Mouse (Mus musculus): ENCODE measurements around the gene Cep63. TPM values are rescaled to one million over a fixed set of nuclear protein-coding genes. Genes with fewer than 3 reads are reported as not detected.

Cep63 gene
- polyA plus RNA-seq, 1 experiment from 2014 or later, result 42.9 TPM

GRCm38 (mm10) chr9:102558463-102558862, 67.9 kb downstream of the Cep63 start:
- no peaks in the 10 kb centered on the region for H3K27me3 ChIP-seq (ENCODE audit: control insufficient read depth, insufficient read depth, low read length)

GRCm38 (mm10) chr9:102553781-102554180, 72.6 kb downstream of the Cep63 start:
- Histone ChIP-seq H3K4me3 (ENCODE audit: control insufficient read depth in 1 of 2, insufficient read depth in 1 of 2, low read depth in 1 of 2, low read length in 2 of 2) (no peak overlapping the region), H3K36me3 (ENCODE audit: control insufficient read depth, insufficient read depth, low read length) (no peaks in the 10 kb centered on the region), H3K9ac (ENCODE audit: low read length) (no peak overlapping the region), H3K4me1 (ENCODE audit: control insufficient read depth in 2 of 2, insufficient read depth in 2 of 2, low read length in 2 of 2) (peaks cover 0 to 5% of the 10 kb centered on the region in 2 experiments; a peak in 1 of 4 replicates), H3K27me3 (ENCODE audit: control insufficient read depth, insufficient read depth, low read length) (peaks cover 5% of the 10 kb centered on the region; the same call in 1 of the 2 replicates), H3K9me3 (ENCODE audit: control insufficient read depth, low read length) (peaks cover 4% of the 10 kb centered on the region; the same call in 1 of the 2 replicates), H3K4me2 (ENCODE audit: low read length) (no peak overlapping the region), H3K27ac (replicated peaks in 1 of 2; ENCODE audit: control insufficient read depth in 1 of 2, insufficient read depth in 1 of 2, low read depth in 2 of 2, low read length in 2 of 2) (no peak overlapping the region)
- no peak for ATAC-seq (ENCODE audit: insufficient number of reproducible peaks, insufficient read depth, low FRiP score, low read depth)
- WGBS, result 82% methylated on average over 3 of the region's 3 CpGs

More at GRCm38 (mm10) chr9:102558463-102558862, 67.9 kb downstream of the Cep63 start:
- ATAC-seq (ENCODE audit: insufficient number of reproducible peaks, insufficient read depth, low FRiP score, low read depth), result no peak
- Histone ChIP-seq H3K4me1 (ENCODE audit: control insufficient read depth in 2 of 2, insufficient read depth in 2 of 2, low read length in 2 of 2) (no peaks in the 10 kb centered on the region), H3K9me3 (ENCODE audit: control insufficient read depth, low read length) (peaks cover 4% of the 10 kb centered on the region; the same call in 1 of the 2 replicates), H3K4me3 (ENCODE audit: control insufficient read depth in 1 of 2, insufficient read depth in 1 of 2, low read depth in 1 of 2, low read length in 2 of 2) (no peak overlapping the region), H3K27ac (replicated peaks in 1 of 2; ENCODE audit: control insufficient read depth in 1 of 2, insufficient read depth in 1 of 2, low read depth in 2 of 2, low read length in 2 of 2) (no peak overlapping the region), H3K9ac (ENCODE audit: low read length) (no peak overlapping the region), H3K36me3 (ENCODE audit: control insufficient read depth, insufficient read depth, low read length) (no peaks in the 10 kb centered on the region), H3K4me2 (ENCODE audit: low read length) (no peak overlapping the region)
- 88% methylated on average over 3 of the region's 3 CpGs for WGBS

- Histone ChIP-seq H3K27me3 (ENCODE audit: control insufficient read depth, insufficient read depth, low read length) (peaks cover 16% of the 10 kb centered on the region), H3K4me1 (ENCODE audit: control insufficient read depth in 2 of 2, insufficient read depth in 2 of 2, low read length in 2 of 2) (peaks cover 0 to 5% of the 10 kb centered on the region in 2 experiments; a peak in 1 of 4 replicates), H3K4me2 (ENCODE audit: low read length) (no peak overlapping the region), H3K9ac (ENCODE audit: low read length) (no peak overlapping the region), H3K9me3 (ENCODE audit: control insufficient read depth, low read length) (no peaks in the 10 kb centered on the region), H3K27ac (replicated peaks in 1 of 2; ENCODE audit: control insufficient read depth in 1 of 2, insufficient read depth in 1 of 2, low read depth in 2 of 2, low read length in 2 of 2) (no peak overlapping the region), H3K4me3 (ENCODE audit: control insufficient read depth in 1 of 2, insufficient read depth in 1 of 2, low read depth in 1 of 2, low read length in 2 of 2) (no peak overlapping the region), H3K36me3 (ENCODE audit: control insufficient read depth, insufficient read depth, low read length) (no peaks in the 10 kb centered on the region)
- 49% methylated on average over 10 of the region's 10 CpGs for WGBS
- no peak for ATAC-seq (ENCODE audit: insufficient number of reproducible peaks, insufficient read depth, low FRiP score, low read depth)
Observed at GRCm38 (mm10) chr9:102551771-102552170, 74.6 kb downstream of the Cep63 start.

GRCm38 (mm10) chr9:102549211-102549610, 77.1 kb downstream of the Cep63 start:
- 76% methylated on average over 8 of the region's 8 CpGs for WGBS
- no peak for ATAC-seq (ENCODE audit: insufficient number of reproducible peaks, insufficient read depth, low FRiP score, low read depth)
- no peak overlapping the region for H3K4me2 ChIP-seq (ENCODE audit: low read length)
- no peak overlapping the region for H3K4me3 ChIP-seq (ENCODE audit: control insufficient read depth in 1 of 2, insufficient read depth in 1 of 2, low read depth in 1 of 2, low read length in 2 of 2)
- no peak overlapping the region for H3K9ac ChIP-seq (ENCODE audit: low read length)
- no peaks in the 10 kb centered on the region for H3K9me3 ChIP-seq (ENCODE audit: control insufficient read depth, low read length)
- peaks cover 33% of the 10 kb centered on the region for H3K27me3 ChIP-seq (ENCODE audit: control insufficient read depth, insufficient read depth, low read length)
- H3K36me3 ChIP-seq (ENCODE audit: control insufficient read depth, insufficient read depth, low read length), result no peaks in the 10 kb centered on the region
- H3K27ac ChIP-seq (replicated peaks in 1 of 2; ENCODE audit: control insufficient read depth in 1 of 2, insufficient read depth in 1 of 2, low read depth in 2 of 2, low read length in 2 of 2), result no peak overlapping the region
- H3K4me1 ChIP-seq (ENCODE audit: control insufficient read depth in 2 of 2, insufficient read depth in 2 of 2, low read length in 2 of 2), result peaks cover 4 to 13% of the 10 kb centered on the region in 2 experiments; a peak in 3 of 4 replicates

- WGBS, result 68% methylated on average over 7 of the region's 7 CpGs
- Histone ChIP-seq H3K36me3 (ENCODE audit: control insufficient read depth, insufficient read depth, low read length) (no peaks in the 10 kb centered on the region), H3K27me3 (ENCODE audit: control insufficient read depth, insufficient read depth, low read length) (peaks cover 42% of the 10 kb centered on the region), H3K4me3 (ENCODE audit: control insufficient read depth in 1 of 2, insufficient read depth in 1 of 2, low read depth in 1 of 2, low read length in 2 of 2) (no peak overlapping the region), H3K4me2 (ENCODE audit: low read length) (no peak overlapping the region), H3K9me3 (ENCODE audit: control insufficient read depth, low read length) (no peaks in the 10 kb centered on the region), H3K4me1 (ENCODE audit: control insufficient read depth in 2 of 2, insufficient read depth in 2 of 2, low read length in 2 of 2) (peaks cover 8 to 19% of the 10 kb centered on the region in 2 experiments), H3K27ac (replicated peaks in 1 of 2; ENCODE audit: control insufficient read depth in 1 of 2, insufficient read depth in 1 of 2, low read depth in 2 of 2, low read length in 2 of 2) (no peak overlapping the region), H3K9ac (ENCODE audit: low read length) (no peak overlapping the region)
- ATAC-seq (ENCODE audit: insufficient number of reproducible peaks, insufficient read depth, low FRiP score, low read depth), result no peak
Observed at GRCm38 (mm10) chr9:102547028-102547354, 79.3 kb downstream of the Cep63 start.

GRCm38 (mm10) chr9:102546256-102547027, 79.9 kb downstream of the Cep63 start:
- H3K9me3 ChIP-seq (ENCODE audit: control insufficient read depth, low read length), result no peaks in the 10 kb centered on the region
- H3K27me3 ChIP-seq (ENCODE audit: control insufficient read depth, insufficient read depth, low read length), result peaks cover 42% of the 10 kb centered on the region
- WGBS, result 71% methylated on average over 20 of the region's 20 CpGs

GRCm38 (mm10) chr9:102545406-102546255, 80.7 kb downstream of the Cep63 start:
- Histone ChIP-seq H3K27me3 (ENCODE audit: control insufficient read depth, insufficient read depth, low read length) (peaks cover 42% of the 10 kb centered on the region), H3K36me3 (ENCODE audit: control insufficient read depth, insufficient read depth, low read length) (no peaks in the 10 kb centered on the region), H3K27ac (replicated peaks in 1 of 2; ENCODE audit: control insufficient read depth in 1 of 2, insufficient read depth in 1 of 2, low read depth in 2 of 2, low read length in 2 of 2) (no peak overlapping the region), H3K4me2 (ENCODE audit: low read length) (peak overlapping the region; percentile 71), H3K4me1 (ENCODE audit: control insufficient read depth in 2 of 2, insufficient read depth in 2 of 2, low read length in 2 of 2) (peaks cover 8 to 14% of the 10 kb centered on the region in 2 experiments), H3K4me3 (ENCODE audit: control insufficient read depth in 1 of 2, insufficient read depth in 1 of 2, low read depth in 1 of 2, low read length in 2 of 2) (no peak overlapping the region), H3K9ac (ENCODE audit: low read length) (no peak overlapping the region), H3K9me3 (ENCODE audit: control insufficient read depth, low read length) (no peaks in the 10 kb centered on the region)
- 51% methylated on average over 22 of the region's 22 CpGs for WGBS
- ATAC-seq (ENCODE audit: insufficient number of reproducible peaks, insufficient read depth, low FRiP score, low read depth), result no peak

More at GRCm38 (mm10) chr9:102546256-102547027, 79.9 kb downstream of the Cep63 start:
- no peak overlapping the region for H3K4me3 ChIP-seq (ENCODE audit: control insufficient read depth in 1 of 2, insufficient read depth in 1 of 2, low read depth in 1 of 2, low read length in 2 of 2)
- H3K9ac ChIP-seq (ENCODE audit: low read length), result no peak overlapping the region
- peaks cover 8 to 14% of the 10 kb centered on the region in 2 experiments for H3K4me1 ChIP-seq (ENCODE audit: control insufficient read depth in 2 of 2, insufficient read depth in 2 of 2, low read length in 2 of 2)
- no peak overlapping the region for H3K4me2 ChIP-seq (ENCODE audit: low read length)
- H3K27ac ChIP-seq (replicated peaks in 1 of 2; ENCODE audit: control insufficient read depth in 1 of 2, insufficient read depth in 1 of 2, low read depth in 2 of 2, low read length in 2 of 2), result no peak overlapping the region
- ATAC-seq (ENCODE audit: insufficient number of reproducible peaks, insufficient read depth, low FRiP score, low read depth), result no peak
- H3K36me3 ChIP-seq (ENCODE audit: control insufficient read depth, insufficient read depth, low read length), result no peaks in the 10 kb centered on the region

All from heart, embryonic 14.5 days (tissue).